Mouse (Mus musculus): ENCODE data around the gene Tmed11.
"Not testable (repeated sequence)": the region's sequence is repeated elsewhere in the genome, so short reads cannot be mapped to it uniquely, and the experiment has no call there.

Tmed11 gene

DNA sequence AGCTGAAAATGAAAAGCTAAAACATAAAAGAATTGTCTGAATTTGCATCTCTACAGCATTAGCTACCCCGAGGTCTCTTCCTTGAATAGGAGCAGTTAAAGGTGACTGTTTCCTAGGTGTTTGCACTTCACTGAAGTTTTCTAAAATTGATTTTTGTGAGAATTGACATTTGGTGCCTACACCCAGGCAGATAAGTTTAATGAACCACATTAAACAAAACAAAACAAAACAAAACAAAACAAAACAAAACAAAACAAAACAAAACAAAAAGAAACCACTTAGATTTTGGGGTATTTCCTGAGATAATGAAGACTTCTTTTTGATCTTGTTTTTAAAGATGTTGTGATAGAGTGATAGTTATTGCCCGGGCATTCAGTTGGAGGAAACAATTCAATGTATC is at the start of gene Tmed11:
Gene Tmed11, minus strand, starts transcription at position 101 of the 400 bp plus-strand sequence.
- DNase-seq (ENCODE audit: low spot score in 2 of 2) = not testable (repeated sequence)

DNA sequence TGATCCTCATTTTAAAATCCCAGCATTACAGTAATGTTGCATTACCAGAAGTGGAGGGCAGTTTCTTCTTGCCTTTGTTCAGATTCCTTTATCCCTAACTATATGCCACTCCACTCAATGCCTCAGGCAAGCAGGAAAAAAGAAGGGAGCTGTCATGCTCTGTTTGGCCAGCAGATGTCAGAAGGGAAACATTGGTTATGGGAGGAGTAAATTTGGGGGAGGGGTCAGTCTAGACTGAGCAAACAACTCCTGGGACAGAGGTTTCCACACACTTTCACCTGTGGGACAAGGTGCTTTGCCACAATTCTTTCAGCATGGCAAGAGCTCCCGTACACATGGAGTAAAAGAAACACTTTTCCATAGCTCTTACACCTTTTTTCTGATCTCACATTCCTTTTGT is 41.0 kb upstream of the Tmed11 start:
- DNase-seq (ENCODE audit: low spot score in 2 of 2) = no peak

DNA sequence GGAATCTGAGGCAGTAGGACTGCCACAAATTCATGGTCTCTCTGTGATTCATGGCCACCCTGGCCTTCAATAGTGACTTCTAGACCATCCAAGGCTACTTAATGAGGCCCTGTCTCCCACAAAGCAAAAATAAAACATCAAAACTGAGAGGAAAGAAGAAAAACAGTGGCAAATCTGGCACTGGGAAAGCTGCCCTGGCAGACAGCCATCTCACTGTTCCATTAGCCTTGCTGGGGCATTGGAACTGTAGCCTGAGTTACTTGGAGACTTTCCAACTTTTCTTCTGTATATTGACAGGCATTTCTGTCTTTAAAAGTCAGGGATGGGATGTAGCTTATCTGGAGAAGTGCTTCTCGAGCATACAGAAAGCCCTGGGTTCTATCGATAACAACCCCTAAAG is 28.1 kb upstream of the Tmed11 start:
- DNase-seq (ENCODE audit: low spot score in 2 of 2) = no peak

DNA sequence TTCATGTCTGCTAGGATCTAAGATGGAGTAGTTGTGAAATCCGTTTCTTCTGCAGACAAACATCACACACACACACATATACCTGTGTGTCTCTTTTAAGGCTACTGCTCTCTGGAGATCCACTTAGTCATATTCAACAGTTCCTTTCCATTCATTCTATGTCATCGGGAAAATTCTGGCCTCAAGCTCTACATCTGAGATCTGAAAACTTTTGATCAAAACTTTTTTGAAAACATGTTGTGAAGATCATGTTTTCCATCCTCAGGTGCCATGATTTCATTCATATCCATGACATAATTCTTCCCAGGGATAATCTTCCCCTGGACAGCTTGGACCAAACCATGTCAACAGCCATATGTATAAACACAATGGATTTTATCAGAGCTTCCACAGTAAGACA is 13.6 kb upstream of the Tmed11 start, which contains the start of gene Vmn2r8:
Gene Vmn2r8, minus strand, starts transcription at position 101 of the 400 bp plus-strand sequence.
- not testable (repeated sequence) for DNase-seq (ENCODE audit: low spot score in 2 of 2)

DNA sequence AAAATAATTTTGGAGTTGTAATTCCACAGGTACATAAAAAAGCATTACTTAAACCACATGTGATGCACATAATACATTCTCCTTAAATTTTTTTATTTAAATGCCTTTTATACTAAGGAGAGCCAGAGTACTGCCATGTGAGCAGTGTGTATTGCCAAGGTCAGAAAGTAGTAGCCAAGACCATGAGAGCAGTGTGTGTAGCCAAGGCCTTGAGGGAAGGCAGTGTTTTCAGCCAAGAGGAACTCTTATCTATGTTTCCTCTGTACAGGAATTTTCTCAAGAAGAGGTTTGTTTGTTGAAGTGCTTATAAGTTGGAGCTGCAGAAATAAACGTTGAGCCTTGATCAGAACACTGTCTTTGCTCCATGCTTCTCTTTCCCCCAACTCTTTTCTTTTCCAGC is 8.5 kb upstream of the Tmed11 start:
- no peak for DNase-seq (ENCODE audit: low spot score in 2 of 2)

DNA sequence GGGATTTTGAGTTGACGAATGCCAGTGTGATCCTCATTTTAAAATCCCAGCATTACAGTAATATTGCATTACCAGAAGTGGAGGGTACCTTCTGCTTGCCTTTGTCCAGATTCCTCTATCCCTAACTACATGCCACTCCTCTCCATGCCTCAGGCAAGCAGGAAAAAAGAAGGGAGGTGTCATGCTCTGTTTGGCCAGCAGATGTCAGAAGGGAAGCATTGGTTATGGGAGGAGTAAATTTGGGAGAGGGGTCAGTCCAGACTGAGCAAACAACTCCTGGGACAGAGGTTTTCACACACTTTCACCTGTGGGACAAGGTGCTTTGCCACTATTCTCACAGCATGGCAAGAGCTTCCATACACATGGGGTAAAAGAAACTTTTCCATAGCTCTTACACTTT is 4.8 kb downstream of the Tmed11 start:
- DNase-seq (ENCODE audit: low spot score in 2 of 2) = peak in 1 of 2 experiments; percentile 3

DNA sequence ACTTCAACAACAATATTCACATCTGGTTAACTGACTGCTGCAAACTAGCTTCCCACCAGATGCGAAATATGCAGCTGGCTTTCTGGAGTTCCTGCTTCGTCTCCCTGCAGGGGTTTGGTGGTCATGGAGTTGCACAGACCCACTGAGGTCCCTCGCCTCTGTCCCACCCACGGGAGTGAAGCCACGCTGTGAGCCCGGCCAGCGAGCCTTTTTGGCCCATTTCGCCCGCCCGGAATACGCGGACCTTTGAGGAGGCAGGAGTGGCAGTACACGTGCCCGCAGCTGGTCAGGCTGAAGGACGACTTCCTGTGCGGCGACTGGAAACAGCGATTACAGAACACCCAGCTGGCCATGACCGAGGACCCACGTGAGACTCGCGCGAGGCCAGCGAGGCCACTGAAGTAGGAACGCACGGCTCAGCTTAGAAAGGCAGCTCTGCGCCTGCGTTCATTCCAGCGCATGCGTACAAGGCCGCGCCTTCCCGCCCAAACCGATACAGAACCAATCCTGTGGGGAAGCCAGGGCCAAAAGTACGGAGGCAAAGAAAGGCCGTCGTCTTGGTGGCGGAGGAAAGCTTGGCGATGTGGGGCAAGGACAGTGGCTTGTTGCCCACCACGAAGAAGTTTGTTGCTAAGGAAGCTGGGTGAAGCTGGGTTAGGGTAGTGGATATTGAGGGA is 20.4 kb downstream of the Tmed11 start, which contains the start of gene Rnf212:
Gene Rnf212, minus strand, starts transcription at position 353 of the 677 bp plus-strand sequence.
- DNase-seq (ENCODE audit: low spot score in 2 of 2) = no peak

DNA sequence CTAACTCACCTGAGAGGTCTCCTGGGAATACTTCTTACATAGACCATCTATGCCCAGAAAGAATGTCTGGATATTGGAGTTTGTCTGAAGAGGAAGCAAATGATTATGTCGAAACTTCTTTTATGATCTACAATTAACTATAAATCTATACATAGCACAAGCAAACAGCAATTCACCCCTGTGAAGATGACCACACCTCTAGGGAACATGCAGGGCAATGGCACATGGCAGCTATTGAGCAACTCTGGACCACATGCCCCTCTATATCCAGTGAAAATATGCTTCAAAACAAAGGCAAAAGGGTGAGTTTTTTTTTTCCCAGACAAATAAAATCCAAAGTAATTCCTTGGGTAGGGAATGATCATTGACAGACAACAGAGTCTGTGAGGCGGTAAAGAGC is 35.2 kb downstream of the Tmed11 start:
- DNase-seq (ENCODE audit: low spot score in 2 of 2) = no peak

DNA sequence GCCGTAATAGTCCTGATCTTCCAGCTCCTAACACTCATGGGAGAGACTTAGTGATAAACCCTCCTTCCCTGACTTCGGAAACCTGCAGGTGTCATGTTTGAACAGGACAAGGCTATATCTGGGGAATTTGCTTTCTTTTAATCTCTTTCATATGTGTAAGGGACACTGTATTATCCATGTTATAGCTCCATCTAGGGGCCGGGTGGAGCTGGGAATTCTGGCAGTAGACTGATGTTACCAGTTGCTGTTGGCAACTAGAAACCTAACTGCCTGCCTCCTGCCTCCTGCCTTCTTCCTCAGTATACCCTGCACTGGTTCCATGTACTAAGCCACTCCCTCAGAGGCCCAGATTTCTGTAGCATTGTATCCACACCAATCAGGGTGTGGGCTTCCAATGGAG is 36.8 kb downstream of the Tmed11 start:
- peak; percentile 4 to 20 for DNase-seq (ENCODE audit: low spot score in 2 of 2)

DNA sequence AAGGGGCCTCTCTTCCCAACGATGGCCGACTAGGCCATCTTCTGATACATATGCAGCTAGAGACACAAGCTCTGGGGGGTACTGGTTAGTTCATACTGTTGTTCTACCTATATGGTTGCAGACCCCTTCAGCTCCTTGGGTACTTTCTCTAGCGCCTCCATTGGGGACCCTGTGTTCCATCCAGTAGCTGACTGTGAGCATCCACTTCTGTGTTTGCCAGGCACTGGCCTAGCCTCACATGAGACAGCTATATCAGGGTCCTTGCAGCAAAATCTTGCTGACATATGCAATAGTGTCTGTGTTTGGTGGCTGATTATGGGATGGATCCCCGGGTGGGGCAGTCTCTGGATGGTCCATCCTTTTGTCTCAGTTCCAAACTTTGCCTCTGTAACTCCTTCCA is 43.9 kb downstream of the Tmed11 start:
- DNase-seq (ENCODE audit: low spot score in 2 of 2) = not testable (repeated sequence)

DNA sequence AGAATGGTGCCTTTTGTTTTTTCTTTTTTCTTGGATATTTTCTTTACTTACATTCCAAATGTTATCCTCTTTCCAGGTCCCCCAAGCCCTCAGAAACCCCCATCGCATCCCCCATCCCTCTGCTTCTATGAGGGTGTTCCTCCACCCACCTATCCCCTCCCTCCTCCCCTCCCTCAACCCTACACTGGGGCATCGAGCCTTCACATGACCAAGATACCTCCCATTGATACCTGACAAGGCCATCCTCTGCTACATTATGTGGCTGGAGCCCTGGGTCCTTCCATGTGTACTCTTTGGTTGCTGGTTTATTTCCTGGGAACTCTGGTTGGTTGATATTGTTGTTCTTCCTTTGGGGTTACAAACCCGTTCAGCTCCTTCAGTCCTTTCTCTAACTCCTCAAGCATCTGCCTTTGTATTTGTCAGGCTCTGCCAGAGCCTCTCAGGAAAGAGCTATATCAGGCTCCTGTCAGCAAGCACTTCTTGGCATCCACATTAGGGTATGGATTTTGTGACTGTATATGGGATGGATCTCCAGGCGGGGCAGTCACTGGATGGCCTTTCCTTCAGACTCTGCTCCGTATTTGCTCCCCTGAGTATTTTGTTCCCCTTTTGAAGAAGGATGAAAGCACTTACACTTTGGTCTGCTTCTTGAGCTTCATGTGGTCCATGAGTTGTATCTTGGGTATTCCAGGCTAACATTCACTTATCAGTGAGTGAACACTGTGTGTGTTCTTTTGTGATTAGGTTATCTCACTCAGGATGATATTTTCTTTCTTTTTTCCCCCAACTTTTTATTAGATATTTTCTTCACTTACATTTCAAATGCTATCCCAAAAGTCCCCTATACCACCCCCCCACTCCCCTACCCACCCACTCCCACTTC is 44.6 kb downstream of the Tmed11 start:
- no peak for DNase-seq (ENCODE audit: low spot score in 2 of 2)

DNA sequence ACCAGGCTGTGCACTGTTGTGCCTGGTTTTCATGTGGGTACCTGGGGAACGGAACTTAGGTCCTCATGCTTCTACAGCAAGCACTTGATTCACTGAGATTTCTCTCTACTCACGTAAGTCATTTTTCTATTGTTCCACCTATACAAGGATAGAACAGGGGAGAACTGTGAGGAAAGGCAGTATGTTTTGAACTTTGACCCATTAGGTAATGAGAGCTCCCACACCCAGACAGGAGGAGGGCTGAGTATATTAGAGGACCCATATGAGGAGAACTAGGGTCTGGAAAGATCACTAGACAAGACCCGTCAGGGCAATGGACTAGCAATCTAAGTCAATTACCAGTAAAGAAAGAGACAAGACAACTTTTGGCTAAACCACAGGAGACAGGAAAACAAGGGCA is 50.5 kb downstream of the Tmed11 start:
- no peak for DNase-seq (ENCODE audit: low spot score in 2 of 2)

DNA sequence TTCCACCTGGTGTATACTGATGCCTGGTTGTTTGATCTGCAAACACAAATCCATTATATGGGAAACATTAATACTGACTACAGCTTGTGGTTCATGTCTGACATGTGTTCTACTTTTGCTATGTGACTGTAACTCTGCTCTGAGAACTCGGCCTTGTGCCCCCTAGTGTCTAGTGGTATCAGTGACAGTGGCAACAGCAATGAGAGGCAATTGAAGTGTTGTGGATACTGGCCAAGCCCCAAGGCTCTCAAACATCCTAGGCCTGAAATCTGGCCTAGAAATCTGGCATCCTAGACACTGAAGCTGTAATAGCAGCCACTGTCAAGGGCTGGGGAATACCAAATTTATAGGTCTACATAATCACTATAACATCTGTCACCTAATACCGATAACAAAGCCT is 51.3 kb downstream of the Tmed11 start:
- no peak for DNase-seq (ENCODE audit: low spot score in 2 of 2)

DNA sequence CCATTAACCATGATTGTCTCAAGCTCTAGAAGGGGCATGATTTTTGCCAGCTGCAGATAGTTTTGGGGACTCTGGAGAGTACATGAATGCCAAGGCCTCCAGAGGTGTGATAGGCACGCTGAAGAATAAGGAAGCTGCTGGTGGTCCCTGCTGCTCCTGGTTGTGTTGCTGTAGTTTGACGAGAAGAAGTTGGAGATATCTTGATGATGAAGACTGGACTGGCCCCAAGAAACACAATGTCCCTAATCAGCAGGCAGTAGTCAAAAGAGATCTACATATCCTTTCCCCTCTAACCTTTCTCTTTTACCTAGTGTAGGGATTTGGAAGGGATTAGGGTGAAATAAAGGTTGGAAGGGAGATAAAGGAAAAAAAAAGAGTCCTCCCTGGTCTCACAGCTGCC is 52.6 kb downstream of the Tmed11 start:
- DNase-seq (ENCODE audit: low spot score in 2 of 2) = no peak

DNA sequence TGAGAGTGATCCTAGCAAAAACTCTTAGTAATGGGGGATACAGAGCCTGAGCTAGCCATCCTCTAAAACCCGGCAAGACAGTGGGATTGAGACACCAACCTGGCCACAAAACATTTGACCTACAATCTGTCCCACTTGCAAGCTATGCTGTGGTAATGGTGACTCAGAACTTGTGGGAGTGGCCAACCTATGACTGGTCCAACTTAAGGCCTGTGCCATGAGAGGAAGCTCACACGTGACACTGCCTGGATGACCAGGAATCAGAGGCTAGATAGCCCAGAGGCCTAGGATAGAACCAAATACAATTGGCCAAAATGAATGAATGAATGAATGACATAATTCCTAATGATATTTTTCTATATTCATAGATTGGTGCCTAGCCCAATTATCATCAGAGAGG is 53.3 kb downstream of the Tmed11 start:
- no peak for DNase-seq (ENCODE audit: low spot score in 2 of 2)

DNA sequence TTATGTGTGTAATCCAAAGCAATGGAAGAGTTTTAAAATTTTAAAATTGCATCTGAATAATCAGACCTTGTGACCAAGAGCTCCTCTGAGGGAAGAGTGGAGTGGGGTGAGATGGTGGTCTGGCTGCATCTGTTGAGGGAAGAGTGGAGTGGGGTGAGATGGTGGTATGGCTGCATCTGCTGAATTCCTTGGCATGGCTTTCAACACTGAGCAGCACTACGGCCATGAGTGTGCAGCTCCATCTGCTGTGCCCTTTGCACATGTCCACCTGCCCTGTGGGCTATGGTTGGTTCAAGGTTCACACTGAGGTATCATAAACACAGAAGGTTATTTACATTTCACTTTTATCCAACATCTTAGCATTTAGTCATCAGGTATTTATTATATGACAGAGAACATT is 67.7 kb downstream of the Tmed11 start:
- DNase-seq (ENCODE audit: low spot score in 2 of 2) = no peak

Measured in frontal cortex, postnatal 25 days (tissue).